Mouse (Mus musculus) liver, embryonic 15.5 days (tissue): ENCODE data around the gene Rnf40. TPM values are rescaled to one million over a fixed set of nuclear protein-coding genes. Genes with fewer than 3 reads are reported as not detected.

Experiments
- ATAC-seq: fragments of 200-750 bp; cut with Nextera tagmentation; 2 replicates; pipeline ENCODE4 v1.8.0; 2017; ENCODE audit warnings: moderate number of reproducible peaks, mild to moderate bottlenecking, moderate library complexity; ENCODE audit not compliant: insufficient read depth
- H3K27ac ChIP-seq: fragments of 300-500 bp; sonication (generic); replicated peaks from 2 replicates; pipeline ENCODE4 v1.5.1; 2015; ENCODE audit warnings: mild to moderate bottlenecking, inconsistent platforms
- H3K27me3 ChIP-seq: fragments of 300-500 bp; sonication (generic); 2 replicates; pipeline ENCODE4 v1.6.1; 2015; ENCODE audit warnings: mild to moderate bottlenecking, inconsistent platforms
- H3K36me3 ChIP-seq: fragments of 300-500 bp; sonication (generic); replicated peaks from 2 replicates; pipeline ENCODE4 v1.6.1; 2015; ENCODE audit warnings: moderate library complexity, mild to moderate bottlenecking, inconsistent platforms
- H3K4me1 ChIP-seq: fragments of 300-500 bp; sonication (generic); replicated peaks from 2 replicates; pipeline ENCODE4 v1.6.1; 2015; ENCODE audit warnings: inconsistent platforms
- H3K4me2 ChIP-seq: fragments of 300-500 bp; sonication (generic); 2 replicates; pipeline ENCODE4 v1.6.1; 2015; ENCODE audit warnings: moderate library complexity, mild to moderate bottlenecking, inconsistent platforms
- H3K4me3 ChIP-seq: fragments of 300-500 bp; sonication (generic); replicated peaks from 2 replicates; pipeline ENCODE4 v1.5.1; 2015; ENCODE audit warnings: mild to moderate bottlenecking, inconsistent platforms
- H3K9ac ChIP-seq: fragments of 300-500 bp; sonication (generic); 2 replicates; pipeline ENCODE4 v1.6.1; 2015; ENCODE audit warnings: moderate library complexity, mild to moderate bottlenecking, inconsistent platforms
- H3K9me3 ChIP-seq: fragments of 300-500 bp; sonication (generic); replicated peaks from 2 replicates; pipeline ENCODE4 v1.6.1; 2016; ENCODE audit warnings: inconsistent platforms
- WGBS: fragments of 180-500 bp; shearing (Covaris S2); methylation state at CpG from one replicate; pipeline ENCODE4 v1.1.7; 2015; ENCODE audit warnings: mixed read lengths; ENCODE audit not compliant: insufficient replicate concordance; 5-methylcytosine and 5-hydroxymethylcytosine counted together
- polyA plus RNA-seq: library from polyadenylated mRNA; unstranded; fragments of >200 nt; fragmentation: Nextera tagmentation; extraction: Ambion mirVana; gene quantifications from 2 replicates; pipeline ENCODE4 v1.2.1, GENCODE M21; 2015

Rnf40 gene
- polyA plus RNA-seq, 1 experiment from 2014 or later: 18.3 TPM

DNA sequence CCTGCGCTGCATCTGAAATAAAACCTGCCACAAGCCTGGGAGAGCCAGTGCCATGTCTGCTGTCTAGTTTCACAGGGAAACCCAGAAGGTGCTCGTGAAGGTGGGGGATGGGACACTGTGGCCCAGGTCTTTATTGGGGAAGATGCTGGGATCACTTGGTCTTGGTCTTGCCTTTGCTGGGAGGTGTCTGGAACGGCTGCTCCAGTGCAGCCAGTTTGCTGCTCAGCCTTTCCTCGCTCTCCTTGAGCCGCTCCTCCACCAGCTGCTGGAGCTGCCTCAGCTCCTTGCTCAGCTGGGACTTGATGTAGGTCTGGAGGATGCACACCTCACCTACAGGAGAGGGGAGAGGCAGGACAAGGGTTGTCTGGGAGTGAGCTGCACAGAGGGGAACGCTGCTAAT is 5.3 kb upstream of the Rnf40 start:
- Histone ChIP-seq H3K27me3 (no peaks in the 10 kb centered on the region), H3K4me2 (no peak overlapping the region), H3K9me3 (no peaks in the 10 kb centered on the region), H3K4me3 (no peak overlapping the region), H3K4me1 (peaks cover 33% of the 10 kb centered on the region), H3K36me3 (peaks cover 63% of the 10 kb centered on the region), H3K9ac (no peak overlapping the region), H3K27ac (no peak overlapping the region)
- WGBS: 81% methylated on average over 6 of the region's 6 CpGs
- ATAC-seq: no peak

DNA sequence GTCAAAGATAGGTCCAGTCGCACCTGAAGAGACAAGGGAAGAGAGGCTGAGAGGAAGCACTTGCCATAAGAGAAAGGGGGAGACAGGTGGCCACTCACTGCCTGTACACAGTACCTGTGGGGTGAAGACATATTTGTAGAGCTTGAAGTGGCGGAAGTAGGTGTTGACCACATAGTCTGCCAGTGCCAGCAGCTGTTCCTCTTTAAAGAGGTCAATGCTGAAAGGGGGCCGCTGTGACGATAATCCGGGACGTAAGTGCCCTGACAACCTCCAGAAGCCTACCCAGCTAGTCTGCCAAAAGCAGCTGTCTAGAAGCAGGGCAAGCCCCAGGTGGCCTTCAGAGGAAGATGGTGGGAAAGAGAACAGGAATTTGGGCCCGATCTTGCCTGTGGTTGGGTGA is 3.5 kb upstream of the Rnf40 start:
- Histone ChIP-seq H3K4me3 (no peak overlapping the region), H3K27me3 (no peaks in the 10 kb centered on the region), H3K4me2 (no peak overlapping the region), H3K27ac (0 out of 2 replicates have a peak overlapping the region, but pooled peaks have one; percentile 85), H3K4me1 (peaks cover 44% of the 10 kb centered on the region), H3K9me3 (no peaks in the 10 kb centered on the region), H3K36me3 (peaks cover 55% of the 10 kb centered on the region), H3K9ac (no peak overlapping the region)
- ATAC-seq: no peak
- 81% methylated on average over 7 of the region's 7 CpGs for WGBS

DNA sequence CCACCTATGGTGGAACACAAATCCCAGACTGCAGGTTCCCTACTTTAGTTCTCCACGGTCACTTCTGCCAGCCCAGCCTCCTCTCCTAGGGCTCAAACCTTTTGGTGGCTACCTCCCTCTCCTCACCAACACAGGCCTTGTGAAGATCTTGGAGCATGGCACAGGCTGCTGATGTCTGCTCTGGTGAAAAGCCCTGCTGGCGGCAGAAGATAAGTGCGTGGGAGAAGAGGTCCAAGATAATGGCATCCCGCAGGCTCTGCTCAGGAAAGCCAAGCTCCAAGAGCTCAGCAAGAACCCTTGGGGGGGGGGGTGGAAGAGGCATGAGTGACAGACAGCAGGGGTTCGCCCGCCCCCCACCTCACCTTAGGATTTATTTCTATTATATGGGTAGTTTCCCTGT is 2.4 kb upstream of the Rnf40 start:
- Histone ChIP-seq H3K9me3 (no peaks in the 10 kb centered on the region), H3K4me2 (peak overlapping the region; percentile 98), H3K27ac (peak overlapping the region; percentile 85), H3K4me3 (0 out of 2 replicates have a peak overlapping the region, but pooled peaks have one; percentile 0), H3K27me3 (no peaks in the 10 kb centered on the region), H3K36me3 (peaks cover 55% of the 10 kb centered on the region), H3K9ac (peak overlapping the region; percentile 35; the same call in 1 of the 2 replicates), H3K4me1 (peaks cover 51% of the 10 kb centered on the region)
- WGBS: 34% methylated on average over 6 of the region's 6 CpGs
- ATAC-seq: peak; percentile 43

- Histone ChIP-seq H3K4me1 (peaks cover 51% of the 10 kb centered on the region), H3K9me3 (no peaks in the 10 kb centered on the region), H3K36me3 (peaks cover 55% of the 10 kb centered on the region), H3K9ac (peak overlapping the region; percentile 56), H3K27ac (peak overlapping the region; percentile 85), H3K27me3 (no peaks in the 10 kb centered on the region), H3K4me3 (peak overlapping the region; percentile 89), H3K4me2 (peak overlapping the region; percentile 98)
- 66% methylated on average over 5 of the region's 5 CpGs for WGBS
- no peak for ATAC-seq
Observed at GRCm38 (mm10) chr7:127587196-127587595, 1.4 kb upstream of the Rnf40 start.

GRCm38 (mm10) chr7:127588901-127589300 is 334 bp downstream of the Rnf40 start:
- peak overlapping the region; percentile 87 for H3K9ac ChIP-seq
- H3K9me3 ChIP-seq: no peaks in the 10 kb centered on the region
- peak overlapping the region; percentile 98 for H3K4me2 ChIP-seq
- H3K4me1 ChIP-seq: peaks cover 51% of the 10 kb centered on the region
- H3K4me3 ChIP-seq: peak overlapping the region; percentile 89
- 3% methylated on average over 29 of the region's 29 CpGs for WGBS
- ATAC-seq: peak; percentile 11
- peaks cover 55% of the 10 kb centered on the region for H3K36me3 ChIP-seq
- H3K27ac ChIP-seq: peak overlapping the region; percentile 85
- no peaks in the 10 kb centered on the region for H3K27me3 ChIP-seq

DNA sequence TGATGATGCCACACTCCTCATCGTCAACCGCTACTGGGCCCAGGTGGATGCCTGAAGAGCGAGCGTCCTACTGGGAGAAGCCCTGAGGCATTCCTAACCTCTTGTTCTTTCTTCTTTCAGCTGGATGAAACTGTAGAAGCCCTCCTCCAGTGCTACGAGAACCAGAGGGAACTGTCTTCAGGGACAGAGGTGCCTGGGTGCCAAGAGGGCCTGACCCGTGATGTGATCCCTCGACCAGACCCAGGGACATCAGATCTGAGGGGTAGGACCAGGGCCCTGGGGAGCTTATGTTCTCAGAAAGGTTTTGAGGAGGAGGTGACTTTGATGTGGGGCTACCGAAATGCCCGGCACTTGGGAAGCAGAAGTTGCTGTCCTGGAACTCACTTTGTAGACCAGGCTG is 1.1 kb downstream of the Rnf40 start:
- Histone ChIP-seq H3K4me1 (peaks cover 51% of the 10 kb centered on the region), H3K4me3 (peak overlapping the region; percentile 89), H3K9ac (0 out of 2 replicates have a peak overlapping the region, but pooled peaks have one; percentile 87), H3K9me3 (no peaks in the 10 kb centered on the region), H3K27me3 (no peaks in the 10 kb centered on the region), H3K36me3 (peaks cover 55% of the 10 kb centered on the region), H3K27ac (0 out of 2 replicates have a peak overlapping the region, but pooled peaks have one; percentile 85), H3K4me2 (peak overlapping the region; percentile 98)
- WGBS: 89% methylated on average over 9 of the region's 9 CpGs
- ATAC-seq: no peak

DNA sequence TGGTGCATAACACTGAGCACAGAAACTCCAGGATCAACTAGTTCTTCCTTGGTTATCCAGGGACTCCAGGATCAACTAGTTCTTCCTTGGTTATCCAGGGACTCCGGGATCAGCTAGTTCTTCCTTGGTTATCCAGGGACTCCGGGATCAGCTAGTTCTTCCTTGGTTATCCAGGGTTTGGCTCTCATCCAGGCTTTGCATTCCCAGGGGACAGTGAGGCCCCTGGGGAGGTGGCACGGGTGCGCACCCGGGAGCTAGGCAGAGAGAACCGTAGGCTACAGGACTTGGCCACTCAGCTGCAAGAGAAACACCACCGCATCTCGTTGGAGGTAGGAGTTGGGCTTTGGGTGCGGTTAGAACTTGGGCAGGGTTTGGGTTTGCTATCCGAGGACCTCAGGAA is 2.5 kb downstream of the Rnf40 start:
- H3K4me1 ChIP-seq: peaks cover 40% of the 10 kb centered on the region
- no peak overlapping the region for H3K9ac ChIP-seq
- no peaks in the 10 kb centered on the region for H3K27me3 ChIP-seq
- no peaks in the 10 kb centered on the region for H3K9me3 ChIP-seq
- no peak overlapping the region for H3K4me2 ChIP-seq
- ATAC-seq: no peak
- 88% methylated on average over 10 of the region's 10 CpGs for WGBS
- H3K4me3 ChIP-seq: no peak overlapping the region
- H3K36me3 ChIP-seq: peaks cover 67% of the 10 kb centered on the region
- no peak overlapping the region for H3K27ac ChIP-seq

DNA sequence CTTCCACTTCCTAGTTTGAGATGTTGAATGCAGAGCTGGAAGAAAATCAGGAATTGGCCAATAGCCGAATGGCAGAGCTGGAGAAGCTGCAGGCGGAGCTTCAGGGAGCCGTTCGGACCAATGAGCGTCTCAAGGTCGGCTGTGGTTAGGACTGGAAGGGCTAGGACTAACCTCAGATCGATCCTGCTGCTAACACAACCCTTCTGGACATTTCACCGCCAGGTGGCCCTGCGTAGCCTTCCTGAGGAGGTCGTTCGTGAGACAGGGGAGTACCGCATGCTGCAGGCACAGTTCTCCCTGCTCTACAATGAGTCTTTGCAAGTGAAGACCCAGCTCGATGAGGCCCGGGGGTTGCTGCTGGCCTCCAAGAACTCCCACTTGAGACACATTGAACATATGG is 4.0 kb downstream of the Rnf40 start:
- Histone ChIP-seq H3K9me3 (no peaks in the 10 kb centered on the region), H3K27ac (no peak overlapping the region), H3K4me3 (no peak overlapping the region), H3K36me3 (peaks cover 82% of the 10 kb centered on the region), H3K27me3 (no peaks in the 10 kb centered on the region), H3K4me1 (peaks cover 25% of the 10 kb centered on the region), H3K9ac (no peak overlapping the region), H3K4me2 (no peak overlapping the region)
- ATAC-seq: no peak
- 84% methylated on average over 14 of the region's 14 CpGs for WGBS

DNA sequence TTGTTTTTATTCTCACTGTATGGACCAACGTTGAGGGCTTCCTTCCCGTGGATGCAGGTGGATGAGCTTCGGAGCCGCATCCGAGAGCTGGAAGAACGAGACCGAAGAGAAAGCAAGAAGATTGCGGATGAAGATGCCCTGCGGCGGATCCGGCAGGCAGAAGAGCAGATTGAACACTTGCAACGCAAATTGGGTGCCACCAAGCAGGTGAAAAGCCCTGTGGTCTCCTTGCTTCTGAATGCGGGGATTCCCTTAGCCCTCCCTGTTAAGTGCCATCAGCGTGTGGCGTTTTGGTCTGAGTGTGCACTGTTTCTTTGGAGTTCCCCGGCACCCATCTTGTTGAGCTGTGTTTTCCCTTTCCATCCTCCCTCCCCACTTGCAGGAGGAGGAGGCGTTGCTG is 8.2 kb downstream of the Rnf40 start:
- ATAC-seq: no peak
- Histone ChIP-seq H3K27ac (no peak overlapping the region), H3K4me3 (no peak overlapping the region), H3K4me1 (no peaks in the 10 kb centered on the region), H3K36me3 (peaks cover 100% of the 10 kb centered on the region), H3K27me3 (no peaks in the 10 kb centered on the region), H3K4me2 (no peak overlapping the region), H3K9me3 (no peaks in the 10 kb centered on the region), H3K9ac (no peak overlapping the region)
- 89% methylated on average over 17 of the region's 17 CpGs for WGBS

GRCm38 (mm10) chr7:127600612-127601011 is 12.0 kb downstream of the Rnf40 start:
- Histone ChIP-seq H3K9ac (no peak overlapping the region), H3K27ac (no peak overlapping the region), H3K4me1 (no peaks in the 10 kb centered on the region), H3K4me3 (no peak overlapping the region), H3K4me2 (no peak overlapping the region), H3K27me3 (no peaks in the 10 kb centered on the region), H3K9me3 (no peaks in the 10 kb centered on the region), H3K36me3 (peaks cover 89% of the 10 kb centered on the region)
- no peak for ATAC-seq
- 86% methylated on average over 7 of the region's 7 CpGs for WGBS

GRCm38 (mm10) chr7:127601735-127602134 is 13.2 kb downstream of the Rnf40 start:
- Histone ChIP-seq H3K9ac (no peak overlapping the region), H3K36me3 (peaks cover 78% of the 10 kb centered on the region)
- 77% methylated on average over 4 of the region's 4 CpGs for WGBS

GRCm38 (mm10) chr7:127602903-127603302 is 14.3 kb downstream of the Rnf40 start:
- 86% methylated on average over 2 of the region's 2 CpGs for WGBS
- no peak overlapping the region for H3K9ac ChIP-seq
- no peaks in the 10 kb centered on the region for H3K27me3 ChIP-seq
- H3K4me2 ChIP-seq: no peak overlapping the region
- no peak overlapping the region for H3K4me3 ChIP-seq
- H3K4me1 ChIP-seq: no peaks in the 10 kb centered on the region
- no peaks in the 10 kb centered on the region for H3K9me3 ChIP-seq
- ATAC-seq: no peak
- peaks cover 66% of the 10 kb centered on the region for H3K36me3 ChIP-seq
- no peak overlapping the region for H3K27ac ChIP-seq

More at GRCm38 (mm10) chr7:127601735-127602134, 13.2 kb downstream of the Rnf40 start:
- no peak overlapping the region for H3K4me3 ChIP-seq
- H3K27ac ChIP-seq: no peak overlapping the region
- no peak overlapping the region for H3K4me2 ChIP-seq
- H3K9me3 ChIP-seq: no peaks in the 10 kb centered on the region
- H3K27me3 ChIP-seq: no peaks in the 10 kb centered on the region
- no peaks in the 10 kb centered on the region for H3K4me1 ChIP-seq
- ATAC-seq: no peak
